In the genomic region with DNA sequence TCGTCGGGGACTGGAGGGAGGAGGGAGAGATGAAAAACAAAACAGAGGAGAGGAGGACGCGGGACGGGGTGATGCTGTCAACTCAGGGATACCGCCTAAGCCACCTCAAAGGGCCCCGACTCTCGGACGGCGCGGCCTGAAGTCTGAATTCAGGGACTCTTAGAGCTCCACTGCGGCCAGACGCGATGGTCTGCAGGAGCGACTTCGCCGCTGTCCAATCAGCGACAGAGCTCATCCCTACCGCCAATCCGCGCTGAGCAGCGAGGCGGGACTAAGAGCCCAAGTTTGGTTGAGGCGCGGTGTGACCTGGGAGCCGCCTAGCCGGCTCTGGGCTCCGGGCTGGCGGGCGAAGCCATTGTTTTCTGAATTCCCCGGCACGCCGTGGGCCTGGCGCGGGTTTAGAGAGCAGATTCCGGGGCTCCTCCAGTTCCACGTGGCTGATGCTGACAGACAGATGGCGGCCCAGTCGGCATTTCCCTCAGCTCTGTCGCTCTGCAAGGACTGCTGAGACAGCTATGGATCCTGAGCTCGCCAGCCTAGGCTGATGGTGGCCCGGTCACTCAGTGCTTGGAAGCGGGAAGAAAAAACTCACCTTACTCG, we compare ENCODE assay signal across 8 mouse cellular contexts. TPM values are rescaled to one million over a fixed set of nuclear protein-coding genes. Genes with fewer than 3 reads are reported as not detected.
DNase-seq lines count a peak whose midpoint lies in the region; ATAC-seq lines count a peak whose summit lies in the region.

No protein-coding gene starts in this region.

- H3K9ac ChIP-seq in hindbrain, embryonic 14.5 days: peak overlapping the region; percentile 77

- H3K4me2 ChIP-seq in hindbrain, embryonic 14.5 days (replicated peaks): peak overlapping the region; percentile 78

- peak; percentile 100 for ATAC-seq in hindbrain, embryonic 14.5 days (ENCODE audit: low FRiP score)

- peaks cover 10% of the 10 kb centered on the region; the same call in 1 of the 2 replicates for H3K36me3 ChIP-seq in hindbrain, embryonic 14.5 days (replicated peaks; ENCODE audit: control insufficient read depth, insufficient read depth)

- H3K9me3 ChIP-seq in hindbrain, embryonic 14.5 days (ENCODE audit: control insufficient read depth, low read length): no peaks in the 10 kb centered on the region

- under 1% methylated on average over 44 of the region's 44 CpGs for WGBS in hindbrain, embryonic 14.5 days

- H3K27me3 ChIP-seq in hindbrain, embryonic 14.5 days (ENCODE audit: control insufficient read depth, insufficient read depth, low read length): no peaks in the 10 kb centered on the region

- peaks cover 12% of the 10 kb centered on the region for H3K4me1 ChIP-seq in hindbrain, embryonic 14.5 days (replicated peaks; ENCODE audit: control insufficient read depth, insufficient read depth, low read length)

- H3K27ac ChIP-seq in hindbrain, embryonic 14.5 days: peak overlapping the region; percentile 96

- peak; percentile 97 for DNase-seq in R1 (ENCODE audit: low read depth, low spot score)
- DNase-seq in cerebellum, postnatal 25 days: peak; percentile 98 to 99
- peak; percentile 96 to 97 for DNase-seq in frontal cortex, postnatal 25 days (ENCODE audit: low spot score in 2 of 2)
- DNase-seq in hindbrain, embryonic 14.5 days (ENCODE audit: low spot score): peak; percentile 97
- DNase-seq in layer of hippocampus, postnatal 36 days: peak; percentile 98
- DNase-seq in lung, postnatal 36 days: peak; percentile 98
- peak; percentile 99 for DNase-seq in retina, postnatal 1 day
- DNase-seq in urinary bladder, adult 18-20 months (ENCODE audit: low spot score in 2 of 2): peak; percentile 96

- H3K4me3 ChIP-seq in hindbrain, embryonic 14.5 days (replicated peaks; ENCODE audit: low read length): peak overlapping the region; percentile 45

RNA-seq across cellular contexts. Expression of gene Eif4g2, which starts 39.8 kb away (rescaled TPM):
- 1,292 and 1,526 TPM in 2 replicates for polyA plus RNA-seq in hindbrain, embryonic 14.5 days (2014; fragmentation: Nextera tagmentation; extraction: Ambion mirVana)
- 100 to 1,000 TPM; 665 to 701 TPM for total RNA-seq in layer of hippocampus, postnatal 36 days (2021)

Comparison
In these comparisons a context has a peak if more than half of its experiments do, and no peak if none do; other contexts are left out.
1. Peak in every context shown above with its lines: DNase-seq, ATAC-seq, H3K4me3 ChIP-seq and H3K27ac ChIP-seq.